Mouse (Mus musculus) kidney, embryonic 16.5 days (tissue): ENCODE measurements around the gene Slc26a10. TPM values are rescaled to one million over a fixed set of nuclear protein-coding genes. Genes with fewer than 3 reads are reported as not detected.

ENCODE experiments used
- ATAC-seq: fragments of 200-750 bp; cut with Nextera tagmentation; 2 replicates; pipeline ENCODE4 v1.8.0; 2017; ENCODE audit warnings: moderate TSS enrichment; ENCODE audit not compliant: low FRiP score, low TSS enrichment
- H3K27ac ChIP-seq: fragments of 300-500 bp; sonication (generic); 2 replicates; pipeline ENCODE4 v1.5.1; 2014; ENCODE audit warnings: low read length
- H3K27me3 ChIP-seq: fragments of 300-500 bp; sonication (generic); 2 replicates; pipeline ENCODE4 v1.6.1; 2014; ENCODE audit warnings: low read length, control low read depth, mixed read lengths; ENCODE audit not compliant: insufficient read depth
- H3K36me3 ChIP-seq: fragments of 300-500 bp; sonication (generic); 2 replicates; pipeline ENCODE4 v1.6.1; 2014; ENCODE audit warnings: low read length, control low read depth, mixed read lengths; ENCODE audit not compliant: insufficient read depth
- H3K4me1 ChIP-seq: fragments of 300-500 bp; sonication (generic); 2 replicates; pipeline ENCODE4 v1.6.1; 2014; ENCODE audit warnings: low read length, control low read depth, mixed read lengths; ENCODE audit not compliant: insufficient read depth
- H3K4me2 ChIP-seq: fragments of 300-500 bp; sonication (generic); replicated peaks from 2 replicates; pipeline ENCODE4 v1.6.1; 2014; ENCODE audit warnings: low read depth, low read length
- H3K4me3 ChIP-seq: fragments of 300-500 bp; sonication (generic); 2 replicates; pipeline ENCODE4 v1.5.1; 2014; ENCODE audit warnings: mild to moderate bottlenecking, low read length
- H3K9ac ChIP-seq: fragments of 300-500 bp; sonication (generic); replicated peaks from 2 replicates; pipeline ENCODE4 v1.6.1; 2014; ENCODE audit warnings: low read length
- H3K9me3 ChIP-seq: fragments of 300-500 bp; sonication (generic); 2 replicates; pipeline ENCODE4 v1.6.1; 2016; ENCODE audit warnings: low read length, control low read depth
- WGBS: fragments of 180-500 bp; shearing (Covaris S2); extraction: QIAGEN DNeasy Blood & Tissue Kit; methylation state at CpG from one replicate; pipeline ENCODE4 v1.1.7; 2014; 5-methylcytosine and 5-hydroxymethylcytosine counted together
- polyA plus RNA-seq: library from polyadenylated mRNA; unstranded; fragments of >200 nt; fragmentation: Nextera tagmentation; extraction: Ambion mirVana; gene quantifications from 2 replicates; pipeline ENCODE4 v1.2.1, GENCODE M21; 2015

Slc26a10 gene
- polyA plus RNA-seq, 1 experiment from 2014 or later: 4.4 TPM

- 71% methylated on average over 13 of the region's 13 CpGs for WGBS
- no peak overlapping the region for H3K27ac ChIP-seq
Measured at GRCm38 (mm10) chr10:127213704-127214421, 33.4 kb upstream of the Slc26a10 start.

GRCm38 (mm10) chr10:127213272-127213671 lies 32.8 kb upstream of the Slc26a10 start:
- no peaks in the 10 kb centered on the region for H3K9me3 ChIP-seq
- peaks cover 12% of the 10 kb centered on the region for H3K4me1 ChIP-seq
- H3K27ac ChIP-seq: no peak overlapping the region
- H3K9ac ChIP-seq: no peak overlapping the region
- WGBS: 83% methylated on average over 8 of the region's 8 CpGs
- peaks cover 5% of the 10 kb centered on the region for H3K36me3 ChIP-seq
- H3K4me3 ChIP-seq: no peak overlapping the region
- H3K4me2 ChIP-seq: no peak overlapping the region
- no peak for ATAC-seq
- no peaks in the 10 kb centered on the region for H3K27me3 ChIP-seq

More at GRCm38 (mm10) chr10:127213704-127214421, 33.4 kb upstream of the Slc26a10 start:
- ATAC-seq: no peak
- Histone ChIP-seq H3K4me3 (no peak overlapping the region), H3K27me3 (no peaks in the 10 kb centered on the region), H3K4me1 (peaks cover 12% of the 10 kb centered on the region), H3K9ac (no peak overlapping the region), H3K36me3 (no peaks in the 10 kb centered on the region), H3K9me3 (no peaks in the 10 kb centered on the region), H3K4me2 (no peak overlapping the region)

- Histone ChIP-seq H3K36me3 (peaks cover 7% of the 10 kb centered on the region), H3K4me3 (peak within 1 kb of the TSS; percentile 77), H3K27ac (peak within 1 kb of the TSS; percentile 93), H3K4me2 (peak within 1 kb of the TSS; percentile 87), H3K9ac (peak within 1 kb of the TSS; percentile 88), H3K4me1 (peaks cover 12% of the 10 kb centered on the region), H3K9me3 (no peaks in the 10 kb centered on the region), H3K27me3 (no peaks in the 10 kb centered on the region)
- peak; percentile 97 for ATAC-seq
- WGBS: under 1% methylated on average over 47 of the region's 47 CpGs
Measured at GRCm38 (mm10) chr10:127211414-127211854, 31.0 kb upstream of the Slc26a10 start, which contains the start of gene Pip4k2c. Pip4k2c (minus strand) TSS chr10:127211585.

- under 1% methylated on average over 24 of the region's 25 CpGs for WGBS
- Histone ChIP-seq H3K4me2 (peak overlapping the region; percentile 87), H3K4me3 (peak overlapping the region; percentile 77), H3K4me1 (peaks cover 12% of the 10 kb centered on the region), H3K27me3 (no peaks in the 10 kb centered on the region), H3K9ac (peak overlapping the region; percentile 88), H3K9me3 (no peaks in the 10 kb centered on the region), H3K27ac (peak overlapping the region; percentile 93), H3K36me3 (peaks cover 8% of the 10 kb centered on the region)
- peak; percentile 93 for ATAC-seq
Measured at GRCm38 (mm10) chr10:127210961-127211405, 30.5 kb upstream of the Slc26a10 start.

- no peak for ATAC-seq
- H3K27ac ChIP-seq: peak overlapping the region; percentile 93
- no peaks in the 10 kb centered on the region for H3K9me3 ChIP-seq
- peaks cover 17% of the 10 kb centered on the region for H3K36me3 ChIP-seq
- H3K27me3 ChIP-seq: no peaks in the 10 kb centered on the region
- H3K9ac ChIP-seq: peak overlapping the region; percentile 88
- H3K4me1 ChIP-seq: peaks cover 12% of the 10 kb centered on the region
- H3K4me3 ChIP-seq: peak overlapping the region; percentile 77
- WGBS: 80% methylated on average over 13 of the region's 13 CpGs
- H3K4me2 ChIP-seq: peak overlapping the region; percentile 87
Measured at GRCm38 (mm10) chr10:127209928-127210570, 29.6 kb upstream of the Slc26a10 start.

- no peak overlapping the region for H3K27ac ChIP-seq
- WGBS: 76% methylated on average over 4 of the region's 4 CpGs
Measured at GRCm38 (mm10) chr10:127208921-127209320, 28.5 kb upstream of the Slc26a10 start.

GRCm38 (mm10) chr10:127205373-127205772 lies 24.9 kb upstream of the Slc26a10 start:
- Histone ChIP-seq H3K4me3 (no peak overlapping the region), H3K27ac (no peak overlapping the region), H3K9ac (no peak overlapping the region), H3K4me2 (no peak overlapping the region), H3K4me1 (peaks cover 8% of the 10 kb centered on the region), H3K9me3 (no peaks in the 10 kb centered on the region), H3K27me3 (no peaks in the 10 kb centered on the region), H3K36me3 (peaks cover 37% of the 10 kb centered on the region)
- no peak for ATAC-seq
- WGBS: 88% methylated on average over 10 of the region's 10 CpGs

More at GRCm38 (mm10) chr10:127208921-127209320, 28.5 kb upstream of the Slc26a10 start:
- no peaks in the 10 kb centered on the region for H3K27me3 ChIP-seq
- ATAC-seq: no peak
- H3K36me3 ChIP-seq: peaks cover 19% of the 10 kb centered on the region
- H3K4me1 ChIP-seq: peaks cover 12% of the 10 kb centered on the region
- no peak overlapping the region for H3K4me2 ChIP-seq
- no peak overlapping the region for H3K9ac ChIP-seq
- no peak overlapping the region for H3K4me3 ChIP-seq
- no peaks in the 10 kb centered on the region for H3K9me3 ChIP-seq

GRCm38 (mm10) chr10:127204589-127204988 lies 24.1 kb upstream of the Slc26a10 start:
- Histone ChIP-seq H3K27ac (no peak overlapping the region), H3K27me3 (no peaks in the 10 kb centered on the region), H3K9me3 (no peaks in the 10 kb centered on the region), H3K4me2 (no peak overlapping the region), H3K4me1 (no peaks in the 10 kb centered on the region; the same call in 1 of the 2 replicates), H3K9ac (no peak overlapping the region), H3K4me3 (no peak overlapping the region), H3K36me3 (peaks cover 39% of the 10 kb centered on the region)
- ATAC-seq: no peak
- 87% methylated on average over 5 of the region's 5 CpGs for WGBS

GRCm38 (mm10) chr10:127203106-127203505 lies 22.7 kb upstream of the Slc26a10 start:
- WGBS: 88% methylated on average over 3 of the region's 3 CpGs
- H3K9ac ChIP-seq: no peak overlapping the region
- no peak overlapping the region for H3K4me2 ChIP-seq
- peaks cover 46% of the 10 kb centered on the region for H3K36me3 ChIP-seq
- no peak overlapping the region for H3K27ac ChIP-seq
- H3K9me3 ChIP-seq: no peaks in the 10 kb centered on the region
- H3K4me3 ChIP-seq: no peak overlapping the region
- peaks cover 11% of the 10 kb centered on the region for H3K4me1 ChIP-seq
- no peak for ATAC-seq
- no peaks in the 10 kb centered on the region for H3K27me3 ChIP-seq

- H3K9ac ChIP-seq: no peak overlapping the region
- H3K36me3 ChIP-seq: peaks cover 48% of the 10 kb centered on the region
- H3K4me3 ChIP-seq: no peak overlapping the region
- H3K4me2 ChIP-seq: no peak overlapping the region
- peaks cover 28% of the 10 kb centered on the region for H3K4me1 ChIP-seq
- 90% methylated on average over 8 of the region's 8 CpGs for WGBS
- H3K9me3 ChIP-seq: no peaks in the 10 kb centered on the region
- ATAC-seq: no peak
- H3K27ac ChIP-seq: no peak overlapping the region
- H3K27me3 ChIP-seq: no peaks in the 10 kb centered on the region
Measured at GRCm38 (mm10) chr10:127200279-127200678, 19.8 kb upstream of the Slc26a10 start.
